Mouse (Mus musculus): ENCODE results near the gene Nosip. TPM values are rescaled to one million over a fixed set of nuclear protein-coding genes. Genes with fewer than 3 reads are reported as not detected.
"Not testable (repeated sequence)": the region's sequence is repeated elsewhere in the genome, so short reads cannot be mapped to it uniquely, and the experiment has no call there.

Gene Nosip
- polyA plus RNA-seq, 1 experiment from 2014 or later: 69.8 TPM

DNA sequence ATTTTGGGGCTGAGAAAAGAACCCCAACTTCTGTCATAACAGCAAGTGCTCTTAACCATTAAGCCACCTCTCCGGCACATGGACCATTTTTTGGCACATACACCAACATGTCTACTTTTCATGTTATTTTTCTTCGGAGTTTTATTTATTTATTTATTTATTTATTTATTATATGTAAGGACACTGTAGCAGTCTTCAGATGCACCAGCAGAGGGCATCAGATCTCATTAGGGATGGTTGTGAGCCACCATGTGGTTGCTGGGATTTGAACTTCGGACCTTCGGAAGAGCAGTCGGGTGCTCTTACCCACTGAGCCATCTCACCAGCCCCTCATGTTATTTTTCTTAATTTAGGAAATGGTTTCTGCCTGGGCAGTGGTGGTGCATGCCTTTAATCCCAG, 38.5 kb upstream of the Nosip start:
- H3K4me2 ChIP-seq; H3K9me3 ChIP-seq; H3K27me3 ChIP-seq; ATAC-seq (ENCODE audit: low FRiP score, low read depth); H3K9ac ChIP-seq; H3K27ac ChIP-seq (replicated peaks); H3K4me3 ChIP-seq: not testable (repeated sequence)
- Histone ChIP-seq H3K4me1 (replicated peaks) (peaks cover 11% of the 10 kb centered on the region), H3K36me3 (peaks cover 23% of the 10 kb centered on the region)
- 81% methylated on average over 5 of the region's 5 CpGs for WGBS

DNA sequence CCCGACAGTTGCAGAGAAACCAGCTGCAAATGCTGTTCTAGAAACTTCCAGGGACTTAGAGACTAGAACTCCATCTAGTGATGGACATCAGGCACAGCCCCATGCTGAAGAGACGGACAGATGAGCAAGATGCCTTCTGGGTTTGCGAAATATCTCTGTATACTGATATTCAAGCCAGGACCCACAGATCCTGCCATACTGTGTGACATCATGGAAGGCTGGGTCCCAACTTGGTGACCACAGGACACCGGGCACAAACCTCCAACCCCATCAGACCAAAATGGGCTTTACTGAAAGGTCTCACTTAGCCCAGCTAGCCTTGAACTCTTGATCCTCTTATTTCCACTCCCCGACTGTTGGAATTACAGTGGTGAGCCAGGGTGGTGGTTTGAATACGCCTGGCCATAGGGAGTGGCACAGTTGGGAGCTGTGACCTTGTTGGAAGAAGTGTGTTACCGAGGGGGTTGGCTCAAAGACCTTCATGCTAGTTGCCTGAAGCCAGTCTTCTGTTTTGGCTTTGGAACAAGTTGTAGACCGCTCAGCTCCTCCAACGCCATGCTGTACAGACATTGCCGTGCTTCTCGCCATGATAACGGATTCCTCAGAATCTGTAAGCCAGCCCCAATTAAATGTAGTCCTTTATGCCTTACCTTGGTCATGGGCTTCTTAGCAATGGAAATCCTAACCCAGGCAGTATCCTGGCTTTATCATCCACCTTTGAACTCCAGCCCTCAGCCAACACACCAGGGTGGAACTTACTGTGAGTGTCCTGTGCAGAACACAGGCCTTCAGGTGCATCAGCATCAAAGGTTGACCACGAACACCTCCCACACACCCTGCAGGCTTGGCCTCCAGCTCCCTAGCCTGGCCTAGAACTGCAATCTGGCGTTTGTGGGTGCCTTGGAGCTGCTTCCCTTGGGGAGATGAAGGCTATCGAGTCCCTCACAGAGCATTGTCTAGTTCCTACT, 37.7 kb upstream of the Nosip start:
- ATAC-seq (ENCODE audit: low FRiP score, low read depth): no peak
- 88% methylated on average over 15 of the region's 15 CpGs for WGBS
- no peaks in the 10 kb centered on the region for H3K27me3 ChIP-seq
- no peak overlapping the region for H3K4me2 ChIP-seq
- no peak overlapping the region for H3K27ac ChIP-seq (replicated peaks)
- peaks cover 11% of the 10 kb centered on the region for H3K4me1 ChIP-seq (replicated peaks)
- H3K9me3 ChIP-seq: no peaks in the 10 kb centered on the region
- H3K36me3 ChIP-seq: peaks cover 28% of the 10 kb centered on the region
- no peak overlapping the region for H3K9ac ChIP-seq
- H3K4me3 ChIP-seq: no peak overlapping the region

DNA sequence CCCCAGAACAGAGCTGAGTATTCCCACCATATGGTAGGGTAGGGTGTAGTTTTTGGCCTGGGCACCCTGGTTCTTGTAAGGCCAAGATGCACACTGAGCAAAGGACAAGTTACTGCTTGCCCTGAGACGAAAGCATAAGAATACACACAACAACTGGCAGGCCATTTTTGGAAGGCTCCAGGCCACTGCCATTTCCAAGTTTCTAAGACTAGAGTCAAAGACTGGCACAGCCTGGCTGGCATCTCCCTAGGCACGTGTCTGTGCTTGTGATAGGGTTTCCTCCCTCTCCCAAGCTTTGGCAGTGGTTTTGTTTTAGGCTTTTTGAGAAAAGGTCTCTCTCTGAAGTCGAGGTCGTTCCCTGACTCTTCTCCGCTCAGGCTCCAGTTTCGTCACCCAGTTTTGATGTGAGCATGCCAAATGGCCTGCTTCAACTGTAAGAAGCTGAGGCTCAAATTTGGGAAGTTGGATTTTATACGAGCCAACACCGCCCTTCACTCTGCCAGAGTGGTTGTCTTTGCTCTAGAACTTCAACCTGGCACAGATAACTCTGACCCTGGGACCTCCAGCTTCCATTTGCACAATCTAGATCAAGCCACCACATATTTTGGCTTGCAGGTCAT, 36.5 kb upstream of the Nosip start:
- WGBS: 77% methylated on average over 8 of the region's 8 CpGs
- Histone ChIP-seq H3K27me3 (no peaks in the 10 kb centered on the region), H3K4me3 (no peak overlapping the region), H3K4me2 (no peak overlapping the region), H3K9ac (no peak overlapping the region), H3K9me3 (no peaks in the 10 kb centered on the region), H3K36me3 (peaks cover 40% of the 10 kb centered on the region), H3K27ac (replicated peaks) (peak overlapping the region; percentile 37; the same call in 1 of the 2 replicates), H3K4me1 (replicated peaks) (peaks cover 11% of the 10 kb centered on the region)
- no peak for ATAC-seq (ENCODE audit: low FRiP score, low read depth)

DNA sequence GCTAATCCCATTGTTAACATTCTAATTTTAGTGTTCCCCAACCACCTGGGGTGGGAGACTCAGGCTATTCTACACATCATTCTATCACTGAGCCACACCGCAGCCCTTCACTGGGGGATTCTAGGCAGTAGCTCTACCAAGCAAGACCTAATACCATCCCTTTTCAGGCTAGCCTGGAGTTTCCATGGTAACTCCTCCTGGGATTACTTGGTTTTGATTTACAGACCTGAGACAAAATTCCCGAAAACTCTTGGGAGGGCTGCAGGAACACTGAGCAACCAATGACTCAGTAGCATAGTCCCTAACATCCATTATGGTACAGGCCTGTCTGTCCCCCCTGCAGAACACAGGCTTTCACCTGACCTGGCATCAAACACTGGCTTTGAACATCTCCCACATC, 36.0 kb upstream of the Nosip start:
- Histone ChIP-seq H3K9me3 (no peaks in the 10 kb centered on the region), H3K4me2 (no peak overlapping the region), H3K27ac (replicated peaks) (peak overlapping the region; percentile 37; the same call in 1 of the 2 replicates), H3K4me1 (replicated peaks) (peaks cover 11% of the 10 kb centered on the region), H3K9ac (no peak overlapping the region), H3K36me3 (peaks cover 45% of the 10 kb centered on the region), H3K4me3 (no peak overlapping the region), H3K27me3 (no peaks in the 10 kb centered on the region)
- WGBS: 50% methylated on average over 2 of the region's 2 CpGs
- ATAC-seq (ENCODE audit: low FRiP score, low read depth): peak; percentile 19; the same call in 1 of the 2 replicates

DNA sequence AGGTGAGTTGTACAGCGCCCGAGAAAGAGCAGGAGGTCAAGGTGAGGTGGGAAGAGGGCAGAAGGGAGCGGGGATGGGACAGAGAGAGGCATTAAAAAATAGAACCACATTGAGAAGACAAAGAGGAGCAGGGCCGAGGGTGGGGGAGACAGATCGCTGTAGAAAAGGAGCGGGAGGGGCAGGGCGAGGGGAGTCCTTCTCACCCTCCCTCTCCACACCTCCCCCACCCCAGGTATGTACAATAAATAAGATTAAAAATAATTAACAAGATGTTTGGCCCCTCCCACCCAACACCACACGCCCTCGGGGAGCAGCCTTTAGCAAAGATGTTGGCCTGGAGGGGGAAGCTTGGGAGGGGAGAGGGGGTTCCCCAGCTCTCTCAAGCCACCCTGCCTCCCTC, 34.5 kb upstream of the Nosip start:
- Histone ChIP-seq H3K9me3 (no peaks in the 10 kb centered on the region), H3K27ac (replicated peaks) (no peak overlapping the region), H3K4me1 (replicated peaks) (peaks cover 11% of the 10 kb centered on the region), H3K36me3 (peaks cover 59% of the 10 kb centered on the region), H3K4me3 (no peak overlapping the region), H3K9ac (no peak overlapping the region), H3K27me3 (no peaks in the 10 kb centered on the region), H3K4me2 (no peak overlapping the region)
- no peak for ATAC-seq (ENCODE audit: low FRiP score, low read depth)
- 96% methylated on average over 9 of the region's 9 CpGs for WGBS

DNA sequence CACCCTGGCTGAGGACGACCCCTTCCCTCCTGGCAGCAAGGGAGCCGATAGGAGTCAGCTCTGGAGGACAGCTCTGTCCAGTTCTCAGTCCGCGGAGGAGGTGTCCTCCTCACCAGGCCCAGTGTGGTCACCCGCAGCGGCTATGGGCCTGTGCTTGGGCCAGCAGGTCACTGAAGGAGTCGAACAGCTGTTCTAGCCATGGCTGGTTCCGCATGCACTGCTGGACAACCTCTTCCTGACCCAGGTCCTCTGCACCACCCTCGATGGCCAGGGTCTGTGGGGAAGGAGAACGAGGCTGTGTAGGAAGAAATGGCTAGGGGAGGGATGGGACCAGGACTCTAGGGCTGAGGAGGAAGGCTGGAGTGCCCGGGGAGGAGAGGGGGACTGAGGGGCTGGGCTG, 33.9 kb upstream of the Nosip start:
- no peak overlapping the region for H3K9ac ChIP-seq
- H3K36me3 ChIP-seq: peaks cover 65% of the 10 kb centered on the region
- 93% methylated on average over 11 of the region's 11 CpGs for WGBS
- no peak overlapping the region for H3K4me2 ChIP-seq
- no peaks in the 10 kb centered on the region for H3K9me3 ChIP-seq
- ATAC-seq (ENCODE audit: low FRiP score, low read depth): no peak
- H3K4me1 ChIP-seq (replicated peaks): peaks cover 11% of the 10 kb centered on the region
- H3K27ac ChIP-seq (replicated peaks): no peak overlapping the region
- H3K4me3 ChIP-seq: no peak overlapping the region
- no peaks in the 10 kb centered on the region for H3K27me3 ChIP-seq

DNA sequence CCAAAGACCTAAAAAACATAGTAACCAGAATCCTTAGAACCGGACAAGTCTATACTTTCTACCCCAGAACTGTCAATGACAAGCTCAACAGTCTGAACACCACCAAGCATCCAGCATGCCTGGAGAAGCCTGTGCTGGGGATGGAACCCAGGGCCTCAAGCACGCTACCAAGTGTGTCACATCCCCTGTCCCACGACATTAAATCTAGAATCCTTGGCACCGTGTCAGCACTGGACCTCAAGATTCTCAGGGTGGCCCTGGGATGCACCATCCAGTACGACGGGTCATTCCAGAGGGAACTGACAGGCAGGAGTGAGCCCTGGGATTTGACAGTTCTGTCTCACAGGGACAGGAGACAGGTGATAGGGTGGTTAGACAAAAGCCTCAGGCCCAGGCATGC, 32.2 kb upstream of the Nosip start:
- Histone ChIP-seq H3K9ac (no peak overlapping the region), H3K9me3 (no peaks in the 10 kb centered on the region), H3K36me3 (peaks cover 82% of the 10 kb centered on the region), H3K4me1 (replicated peaks) (peaks cover 11% of the 10 kb centered on the region), H3K4me3 (no peak overlapping the region), H3K4me2 (no peak overlapping the region), H3K27me3 (no peaks in the 10 kb centered on the region), H3K27ac (replicated peaks) (no peak overlapping the region)
- no peak for ATAC-seq (ENCODE audit: low FRiP score, low read depth)
- WGBS: 92% methylated on average over 6 of the region's 6 CpGs

DNA sequence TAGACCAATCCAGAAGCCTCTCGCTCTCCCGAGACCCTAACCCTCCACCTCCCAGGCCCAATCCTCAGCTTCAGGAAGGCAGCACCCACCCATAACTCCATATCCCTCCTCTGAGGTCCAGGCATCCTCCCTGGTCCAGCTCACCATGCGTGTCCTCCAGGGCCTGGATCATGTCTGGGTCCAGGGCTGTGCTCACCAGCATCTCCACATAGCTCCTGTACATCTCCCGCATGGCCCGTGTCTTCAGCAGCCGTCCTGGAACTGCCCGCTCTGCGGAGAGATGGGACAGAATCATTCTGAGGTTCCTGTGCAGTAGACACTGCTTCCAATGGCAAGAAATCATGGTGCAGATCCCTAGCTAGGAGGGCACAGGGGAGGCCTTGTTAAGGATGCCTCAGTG, 31.4 kb upstream of the Nosip start:
- no peak overlapping the region for H3K4me3 ChIP-seq
- H3K4me1 ChIP-seq (replicated peaks): peaks cover 10% of the 10 kb centered on the region
- H3K4me2 ChIP-seq: no peak overlapping the region
- no peak overlapping the region for H3K9ac ChIP-seq
- 98% methylated on average over 8 of the region's 8 CpGs for WGBS
- no peaks in the 10 kb centered on the region for H3K27me3 ChIP-seq
- no peaks in the 10 kb centered on the region for H3K9me3 ChIP-seq
- no peak for ATAC-seq (ENCODE audit: low FRiP score, low read depth)
- H3K36me3 ChIP-seq: peaks cover 90% of the 10 kb centered on the region
- no peak overlapping the region for H3K27ac ChIP-seq (replicated peaks)

DNA sequence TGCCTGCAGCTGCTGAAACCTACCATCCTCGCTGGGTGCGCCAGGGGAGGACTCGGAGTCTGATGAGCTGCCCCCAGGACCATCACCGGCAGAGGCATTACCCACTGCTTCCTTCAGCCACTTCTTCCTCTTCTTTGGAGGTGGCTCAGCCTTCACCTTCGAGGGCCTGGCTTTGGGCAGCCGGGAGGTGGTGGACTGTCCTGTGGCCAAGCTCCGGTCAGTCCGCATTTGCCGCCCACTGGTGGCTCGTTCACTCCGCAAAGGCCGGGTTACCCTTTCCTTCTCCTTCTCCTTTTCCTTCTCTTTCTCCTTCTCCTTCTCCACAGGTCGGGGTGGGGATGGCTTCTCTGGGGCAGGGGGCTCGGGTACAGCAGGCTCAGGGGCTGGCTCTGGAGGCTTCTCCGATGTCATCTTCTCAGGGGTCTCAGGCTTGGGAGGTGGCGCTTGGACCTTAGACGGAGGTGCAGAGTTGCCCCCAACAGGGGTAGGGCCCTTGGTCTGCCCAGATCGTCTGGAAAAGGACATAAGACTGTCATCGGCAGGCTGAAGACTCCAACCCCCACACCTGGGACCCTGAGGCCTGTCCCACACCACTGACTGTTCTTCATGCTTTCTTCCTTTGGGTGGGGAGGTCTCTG, 28.4 kb upstream of the Nosip start:
- no peak overlapping the region for H3K27ac ChIP-seq (replicated peaks)
- ATAC-seq (ENCODE audit: low FRiP score, low read depth): no peak
- WGBS: 96% methylated on average over 19 of the region's 19 CpGs

DNA sequence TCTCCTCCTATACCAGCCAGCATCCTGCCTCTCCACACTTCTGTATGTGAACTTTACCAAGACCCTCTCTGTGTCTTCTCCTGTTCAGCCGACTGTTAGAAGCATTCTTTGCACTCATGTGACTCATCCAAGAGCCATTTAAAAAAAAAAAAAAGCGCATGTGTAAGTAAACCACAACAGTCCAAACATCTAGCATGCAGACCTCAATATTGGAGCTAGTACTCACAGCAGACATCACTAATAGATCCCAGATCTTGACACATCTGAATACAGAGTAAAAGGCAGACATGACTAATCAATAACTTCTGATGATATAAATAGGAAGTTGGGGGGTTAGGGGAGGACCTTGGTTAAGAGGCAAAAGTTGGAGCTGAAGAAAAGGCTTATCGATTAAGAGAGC, 26.6 kb upstream of the Nosip start:
- Histone ChIP-seq H3K4me2 (no peak overlapping the region), H3K9me3 (no peaks in the 10 kb centered on the region), H3K36me3 (peaks cover 96% of the 10 kb centered on the region), H3K9ac (no peak overlapping the region), H3K4me3 (no peak overlapping the region), H3K4me1 (replicated peaks) (no peaks in the 10 kb centered on the region), H3K27me3 (no peaks in the 10 kb centered on the region), H3K27ac (replicated peaks) (no peak overlapping the region)
- 92% methylated on average over 3 of the region's 3 CpGs for WGBS
- ATAC-seq (ENCODE audit: low FRiP score, low read depth): no peak

More for the DNA sequence above, 28.4 kb upstream of the Nosip start:
- H3K4me1 ChIP-seq (replicated peaks): no peaks in the 10 kb centered on the region
- peaks cover 94% of the 10 kb centered on the region for H3K36me3 ChIP-seq
- H3K9ac ChIP-seq: no peak overlapping the region
- H3K4me2 ChIP-seq: no peak overlapping the region
- H3K27me3 ChIP-seq: no peaks in the 10 kb centered on the region
- H3K9me3 ChIP-seq: no peaks in the 10 kb centered on the region
- no peak overlapping the region for H3K4me3 ChIP-seq

DNA sequence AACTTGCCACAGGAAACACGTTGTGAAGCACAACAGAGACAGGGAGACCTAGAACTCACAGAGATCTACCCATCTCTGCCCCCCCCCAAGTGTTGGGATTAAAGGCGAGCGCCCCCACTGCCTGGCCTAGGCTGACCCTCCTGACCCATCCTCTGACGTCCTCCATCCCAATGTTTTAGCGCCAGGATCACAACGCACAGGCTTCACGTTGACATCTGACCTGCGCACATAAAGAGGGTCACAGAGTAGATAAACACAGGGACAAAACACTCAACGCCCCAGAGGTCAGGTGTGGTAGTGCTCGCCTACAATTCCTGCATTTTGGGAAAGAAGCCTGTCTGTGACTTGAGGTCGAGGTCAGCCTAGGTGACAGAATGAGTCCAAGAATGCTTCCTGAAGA, 25.5 kb upstream of the Nosip start:
- H3K27ac ChIP-seq (replicated peaks): no peak overlapping the region

More for the DNA sequence above, 25.5 kb upstream of the Nosip start:
- no peaks in the 10 kb centered on the region for H3K4me1 ChIP-seq (replicated peaks)
- 88% methylated on average over 11 of the region's 11 CpGs for WGBS
- no peak overlapping the region for H3K4me2 ChIP-seq
- no peaks in the 10 kb centered on the region for H3K9me3 ChIP-seq
- H3K4me3 ChIP-seq: no peak overlapping the region
- ATAC-seq (ENCODE audit: low FRiP score, low read depth): no peak
- no peaks in the 10 kb centered on the region for H3K27me3 ChIP-seq
- no peak overlapping the region for H3K9ac ChIP-seq
- peaks cover 97% of the 10 kb centered on the region for H3K36me3 ChIP-seq

Data from hindbrain, embryonic 15.5 days (tissue).